ENCODE assay signal across 13 mouse cellular contexts in the genomic region with DNA sequence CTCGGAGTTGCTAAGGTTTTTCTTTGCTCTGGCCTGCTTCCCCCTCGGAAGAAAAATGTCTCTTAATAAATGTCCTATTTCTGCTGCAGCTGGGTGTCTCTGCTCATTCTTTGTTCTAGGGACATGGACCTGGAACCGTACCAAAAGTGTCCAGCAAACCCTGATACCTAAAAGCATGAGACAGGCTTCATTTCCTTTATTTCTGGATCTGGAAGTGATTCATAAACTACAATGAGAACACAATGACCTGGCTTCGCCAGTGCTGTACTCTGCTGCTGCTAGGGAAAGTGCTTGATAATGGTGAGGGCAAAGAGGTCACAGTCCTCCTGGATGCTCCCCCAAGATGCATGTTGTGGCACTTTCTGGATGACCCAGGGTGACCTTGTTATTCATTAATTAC.
DNase-seq lines count a peak whose midpoint lies in the region; ATAC-seq lines count a peak whose summit lies in the region.
"Had no signal": no experiment of that assay in that cellular context is flagged by ENCODE, and none has a peak within 500 bp of the region (broad histone marks: within the 10 kb centered on the region; RNA-seq: fewer than 3 reads in every experiment).

No protein-coding gene starts in this region.

- no peaks in the 10 kb centered on the region for H3K9me3 ChIP-seq in hindbrain, embryonic 13.5 days
- H3K9me3 ChIP-seq in hindbrain, embryonic 12.5 days (replicated peaks) = no peaks in the 10 kb centered on the region
- H3K9me3 ChIP-seq in embryonic facial prominence, embryonic 10.5 days = no peaks in the 10 kb centered on the region
- H3K9me3 ChIP-seq: limb, embryonic 13.5 days; neural tube, embryonic 13.5 days had no signal

- ATAC-seq in hindbrain, embryonic 13.5 days (ENCODE audit: low FRiP score) = no peak
- no peak for ATAC-seq in hindbrain, embryonic 12.5 days (ENCODE audit: low FRiP score)
- ATAC-seq: intestine, embryonic 16.5 days had no signal

- H3K27ac ChIP-seq in hindbrain, embryonic 13.5 days = peak overlapping the region; percentile 91
- H3K27ac ChIP-seq in hindbrain, embryonic 12.5 days = no peak overlapping the region
- peak overlapping the region; percentile 11 for H3K27ac ChIP-seq in embryonic facial prominence, embryonic 10.5 days (replicated peaks)
- H3K27ac ChIP-seq: limb, embryonic 13.5 days had no signal

- H3K4me3 ChIP-seq in hindbrain, embryonic 13.5 days = no peak overlapping the region
- H3K4me3 ChIP-seq in hindbrain, embryonic 12.5 days = no peak overlapping the region
- H3K4me3 ChIP-seq in embryonic facial prominence, embryonic 10.5 days = no peak overlapping the region
- H3K4me3 ChIP-seq: limb, embryonic 13.5 days; neural tube, embryonic 13.5 days had no signal

- peak; percentile 27 for DNase-seq in brain, adult 2 months (ENCODE audit: low read depth, low spot score)
- no peak for DNase-seq in embryonic facial prominence, embryonic 10.5 days (ENCODE audit: low spot score)
- DNase-seq in kidney, postnatal 25 days = peak; percentile 11 to 32
- DNase-seq in frontal cortex, adult 2 months (ENCODE audit: extremely low spot score in 1 of 2, low spot score in 1 of 2) = no peak
- DNase-seq in MN1 (ENCODE audit: low spot score) = no peak
- DNase-seq: cerebellum, postnatal 25 days; gastrocnemius, postnatal 36 days; right cerebral cortex, postnatal 14 days had no signal

- peaks cover 32% of the 10 kb centered on the region for H3K4me1 ChIP-seq in hindbrain, embryonic 13.5 days (replicated peaks)
- H3K4me1 ChIP-seq in hindbrain, embryonic 12.5 days = peaks cover 30% of the 10 kb centered on the region
- peaks cover 30% of the 10 kb centered on the region for H3K4me1 ChIP-seq in embryonic facial prominence, embryonic 10.5 days

- H3K27me3 ChIP-seq in hindbrain, embryonic 13.5 days = no peaks in the 10 kb centered on the region
- no peaks in the 10 kb centered on the region for H3K27me3 ChIP-seq in hindbrain, embryonic 12.5 days
- no peaks in the 10 kb centered on the region for H3K27me3 ChIP-seq in embryonic facial prominence, embryonic 10.5 days (replicated peaks; ENCODE audit: low read depth, poor library complexity, severe bottlenecking)
- H3K27me3 ChIP-seq: limb, embryonic 13.5 days; neural tube, embryonic 13.5 days had no signal

- no peak overlapping the region for H3K9ac ChIP-seq in hindbrain, embryonic 13.5 days
- no peak overlapping the region for H3K9ac ChIP-seq in hindbrain, embryonic 12.5 days
- H3K9ac ChIP-seq: limb, embryonic 13.5 days; neural tube, embryonic 13.5 days had no signal

- H3K36me3 ChIP-seq in hindbrain, embryonic 13.5 days = no peaks in the 10 kb centered on the region
- no peaks in the 10 kb centered on the region for H3K36me3 ChIP-seq in hindbrain, embryonic 12.5 days
- H3K36me3 ChIP-seq in embryonic facial prominence, embryonic 10.5 days (replicated peaks) = no peaks in the 10 kb centered on the region
- H3K36me3 ChIP-seq: limb, embryonic 13.5 days; neural tube, embryonic 13.5 days had no signal

- 40% methylated on average over 4 of the region's 4 CpGs for WGBS in hindbrain, embryonic 13.5 days
- WGBS in hindbrain, embryonic 12.5 days = 38% methylated on average over 4 of the region's 4 CpGs
- 67% methylated on average over 4 of the region's 4 CpGs for WGBS in embryonic facial prominence, embryonic 10.5 days

- H3K4me2 ChIP-seq in hindbrain, embryonic 13.5 days = no peak overlapping the region
- no peak overlapping the region for H3K4me2 ChIP-seq in hindbrain, embryonic 12.5 days (replicated peaks)
- H3K4me2 ChIP-seq: limb, embryonic 13.5 days; neural tube, embryonic 13.5 days had no signal

Comparison
In these comparisons a context has a peak if more than half of its experiments do, and no peak if none do; other contexts are left out.
1. DNase-seq: peak in brain, adult 2 months (single experiment) and kidney, postnatal 25 days (2 of 2); none in embryonic facial prominence, embryonic 10.5 days (single experiment), frontal cortex, adult 2 months (0 of 2) and MN1 (single experiment).